In the genomic region with DNA sequence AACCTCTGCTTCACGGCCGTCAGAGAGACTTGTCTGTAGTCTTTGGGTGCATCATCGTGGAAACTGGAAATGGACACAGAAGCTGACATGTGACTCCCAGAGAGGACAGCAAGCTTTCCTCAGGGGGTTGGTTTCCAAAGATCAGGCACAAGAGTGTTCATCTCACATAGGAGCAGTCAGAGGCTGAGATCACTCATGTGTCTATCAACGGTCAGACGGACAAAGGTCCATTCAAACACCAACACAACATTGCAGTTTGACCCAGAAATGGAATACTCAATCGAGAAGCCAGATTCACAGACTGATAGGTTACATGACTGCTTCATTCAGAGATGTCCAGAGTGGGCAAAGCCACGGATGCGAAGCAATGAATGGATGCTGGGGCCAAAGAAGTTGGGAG, we compare ENCODE assay signal across 21 mouse cellular contexts. TPM values are rescaled to one million over a fixed set of nuclear protein-coding genes. Genes with fewer than 3 reads are reported as not detected.
DNase-seq lines count a peak whose midpoint lies in the region; ATAC-seq and TF ChIP-seq lines count a peak whose summit lies in the region.
"Had no signal": no experiment of that assay in that cellular context is flagged by ENCODE, and none has a peak within 500 bp of the region (broad histone marks: within the 10 kb centered on the region; RNA-seq: fewer than 3 reads in every experiment).

No protein-coding gene starts in this region.

- H3K9ac ChIP-seq in liver, adult 2 months (ENCODE audit: low read depth, low read length) = peak overlapping the region; percentile 84
- H3K9ac ChIP-seq in liver, embryonic 13.5 days = peak overlapping the region; percentile 67
- H3K9ac ChIP-seq in liver, postnatal 0 days (replicated peaks) = no peak overlapping the region; the same call in 1 of the 2 replicates
- H3K9ac ChIP-seq: embryonic facial prominence, embryonic 15.5 days; hindbrain, embryonic 14.5 days had no signal

- no peak for DNase-seq in heart, embryonic 10.5 days (ENCODE audit: low spot score)
- no peak for DNase-seq in heart, adult 18-20 months
- DNase-seq in liver, adult 2 months (ENCODE audit: extremely low read depth, low read depth, low spot score) = peak; percentile 95
- no peak for DNase-seq in liver
- no peak for DNase-seq in liver, embryonic 13.5 days
- no peak for DNase-seq in liver, postnatal 0 days
- no peak for DNase-seq in yolk sac, embryonic 10.5 days (ENCODE audit: low spot score)
- DNase-seq in thymus, postnatal 14 days = no peak
- DNase-seq: adrenal gland, adult 8-10 months; adrenal gland, postnatal 36 days; cerebellum, adult 18-20 months; cerebellum, adult 9-11 months; cerebellum, postnatal 36 days; gastrocnemius, postnatal 10 days; heart, adult 2 months; heart, postnatal 10 days; heart, postnatal 4 days had no signal

- 90% methylated on average over 8 of the region's 8 CpGs for WGBS in heart, embryonic 10.5 days
- WGBS in liver, adult 2 months = 31% methylated on average over 8 of the region's 8 CpGs
- 83% methylated on average over 8 of the region's 8 CpGs for WGBS in liver, embryonic 13.5 days (ENCODE audit: insufficient replicate concordance)
- 84% methylated on average over 8 of the region's 8 CpGs for WGBS in liver, postnatal 0 days (ENCODE audit: insufficient replicate concordance)

- no peak for TF ChIP-seq CTCF in liver, adult 2 months (IDR thresholded peaks at IDR 0.05; ENCODE audit: low read depth, low read length)
- TF ChIP-seq CTCF in liver, postnatal 0 days (IDR thresholded peaks at IDR 0.05; ENCODE audit: low read depth) = no peak

- 0 out of 2 replicates have a peak overlapping the region, but pooled peaks have one; percentile 44 for H3K27ac ChIP-seq in heart, embryonic 10.5 days
- peak overlapping the region; percentile 96 for H3K27ac ChIP-seq in liver, adult 2 months (replicated peaks; ENCODE audit: insufficient read depth, low read depth, low read length)
- peak overlapping the region; percentile 97 for H3K27ac ChIP-seq in liver, embryonic 13.5 days
- H3K27ac ChIP-seq in liver, postnatal 0 days (ENCODE audit: low read depth) = peak overlapping the region; percentile 84
- H3K27ac ChIP-seq: embryonic facial prominence, embryonic 15.5 days; forebrain, embryonic 12.5 days; heart, adult 2 months; hindbrain, embryonic 14.5 days had no signal

- no peak overlapping the region for H3K4me3 ChIP-seq in heart, embryonic 10.5 days
- H3K4me3 ChIP-seq in liver, adult 2 months (ENCODE audit: insufficient read depth, low read depth, low read length) = peak overlapping the region; percentile 60
- 0 out of 2 replicates have a peak overlapping the region, but pooled peaks have one; percentile 23 for H3K4me3 ChIP-seq in liver, embryonic 13.5 days (replicated peaks)
- H3K4me3 ChIP-seq in liver, postnatal 0 days (ENCODE audit: low read depth, low read length) = no peak overlapping the region
- H3K4me3 ChIP-seq: embryonic facial prominence, embryonic 15.5 days; forebrain, embryonic 12.5 days; heart, adult 2 months had no signal

- H3K79me2 ChIP-seq in liver, adult 2 months (ENCODE audit: control insufficient read depth, insufficient read depth, low read length) = peaks cover 7% of the 10 kb centered on the region; the same call in 1 of the 2 replicates

- no peak for ATAC-seq in liver, embryonic 13.5 days (ENCODE audit: low read depth)
- peak; percentile 37 for ATAC-seq in liver, postnatal 0 days
- ATAC-seq: forebrain, embryonic 16.5 days had no signal

- 0 out of 2 replicates have a peak, but pooled peaks have one; percentile 40 for TF ChIP-seq POLR2A in liver, adult 2 months (IDR thresholded peaks at IDR 0.05; ENCODE audit: extremely low read depth, insufficient read depth, low read length)

- H3K4me1 ChIP-seq in heart, embryonic 10.5 days = 0 out of 2 replicates have a peak, but pooled peaks cover 3% of the 10 kb centered on the region
- peaks cover 37% of the 10 kb centered on the region for H3K4me1 ChIP-seq in liver, adult 2 months (ENCODE audit: control insufficient read depth, insufficient read depth, low read length)
- H3K4me1 ChIP-seq in liver, embryonic 13.5 days (replicated peaks) = peaks cover 54% of the 10 kb centered on the region
- peaks cover 21% of the 10 kb centered on the region for H3K4me1 ChIP-seq in liver, postnatal 0 days (ENCODE audit: insufficient read depth)
- H3K4me1 ChIP-seq: embryonic facial prominence, embryonic 15.5 days; forebrain, embryonic 12.5 days had no signal

- no peaks in the 10 kb centered on the region for H3K9me3 ChIP-seq in heart, embryonic 10.5 days
- no peaks in the 10 kb centered on the region for H3K9me3 ChIP-seq in liver, embryonic 13.5 days (replicated peaks)
- H3K9me3 ChIP-seq in liver, postnatal 0 days (ENCODE audit: low read length) = no peaks in the 10 kb centered on the region
- H3K9me3 ChIP-seq: embryonic facial prominence, embryonic 15.5 days; forebrain, embryonic 12.5 days had no signal

- TF ChIP-seq EP300 in liver, postnatal 0 days (IDR thresholded peaks at IDR 0.05; ENCODE audit: low read depth) = no peak

- H3K4me2 ChIP-seq in liver, embryonic 13.5 days = peak overlapping the region; percentile 58
- peak overlapping the region; percentile 33 for H3K4me2 ChIP-seq in liver, postnatal 0 days (ENCODE audit: low read depth, low read length)
- H3K4me2 ChIP-seq: embryonic facial prominence, embryonic 15.5 days; forebrain, embryonic 12.5 days; hindbrain, embryonic 14.5 days had no signal

- peaks cover 92% of the 10 kb centered on the region for H3K36me3 ChIP-seq in heart, embryonic 10.5 days
- H3K36me3 ChIP-seq in liver, adult 2 months (ENCODE audit: control insufficient read depth, insufficient read depth, low read length) = no peaks in the 10 kb centered on the region; the same call in 1 of the 2 replicates
- H3K36me3 ChIP-seq in liver, embryonic 13.5 days = peaks cover 98% of the 10 kb centered on the region
- H3K36me3 ChIP-seq in liver, postnatal 0 days (replicated peaks; ENCODE audit: insufficient read depth, low read length) = peaks cover 87% of the 10 kb centered on the region

- no peaks in the 10 kb centered on the region for H3K27me3 ChIP-seq in heart, embryonic 10.5 days (ENCODE audit: insufficient read depth, poor library complexity, severe bottlenecking)
- H3K27me3 ChIP-seq in liver, adult 2 months (ENCODE audit: control insufficient read depth, insufficient read depth, low read length) = no peaks in the 10 kb centered on the region
- no peaks in the 10 kb centered on the region for H3K27me3 ChIP-seq in liver, embryonic 13.5 days
- no peaks in the 10 kb centered on the region for H3K27me3 ChIP-seq in liver, postnatal 0 days (ENCODE audit: insufficient read depth, low read length)
- H3K27me3 ChIP-seq: embryonic facial prominence, embryonic 15.5 days; forebrain, embryonic 12.5 days had no signal

RNA-seq across cellular contexts. Expression of a gene that starts 6.1 kb away (rescaled TPM):
- polyA plus RNA-seq in heart, embryonic 10.5 days (2016; fragmentation: Nextera tagmentation; extraction: Ambion mirVana) = 9.9 and 10.0 TPM in 2 replicates
- 1 to 10 TPM; 1.9 to 3.0 TPM for total RNA-seq in heart, adult 18-20 months (2021)
- total RNA-seq in liver, adult 2 months (2014; rRNA removed) = 44.1 and 53.2 TPM in 2 replicates
- 61.4 and 78.0 TPM in 2 replicates for polyA plus RNA-seq in liver, adult 2 months (2012; rRNA removed)
- 10.8 and 11.6 TPM in 2 replicates for polyA plus RNA-seq in liver, embryonic 13.5 days (2015; fragmentation: Nextera tagmentation; extraction: Ambion mirVana)
- 6.7 and 7.4 TPM in 2 replicates for polyA plus RNA-seq in liver, postnatal 0 days (2015; fragmentation: Nextera tagmentation; extraction: Ambion mirVana)

RNA-seq across cellular contexts. Expression of a gene that starts 17.4 kb away (rescaled TPM):
- polyA plus RNA-seq in heart, embryonic 10.5 days (2016; fragmentation: Nextera tagmentation; extraction: Ambion mirVana) = 1.9 and 3.6 TPM in 2 replicates
- total RNA-seq in heart, adult 18-20 months (2021) = under 1 TPM; 0.67 to 0.72 TPM
- 2.3 and 2.8 TPM in 2 replicates for total RNA-seq in liver, adult 2 months (2014; rRNA removed)
- 7.4 and 7.8 TPM in 2 replicates for polyA plus RNA-seq in liver, adult 2 months (2012; rRNA removed)
- 1.00 and 1.4 TPM in 2 replicates for polyA plus RNA-seq in liver, embryonic 13.5 days (2015; fragmentation: Nextera tagmentation; extraction: Ambion mirVana)
- polyA plus RNA-seq in liver, postnatal 0 days (2015; fragmentation: Nextera tagmentation; extraction: Ambion mirVana) = 0.37 and 0.45 TPM in 2 replicates

RNA-seq across cellular contexts. Expression of a gene that starts 21.4 kb away (rescaled TPM):
- polyA plus RNA-seq in heart, embryonic 10.5 days (2016; fragmentation: Nextera tagmentation; extraction: Ambion mirVana) = 5.3 TPM in 2 replicates
- 10 to 100 TPM; 12.3 to 14.4 TPM for total RNA-seq in heart, adult 18-20 months (2021)
- total RNA-seq in liver, adult 2 months (2014; rRNA removed) = 13.3 and 22.2 TPM in 2 replicates
- polyA plus RNA-seq in liver, adult 2 months (2012; rRNA removed) = 23.6 and 31.5 TPM in 2 replicates
- 6.9 and 7.5 TPM in 2 replicates for polyA plus RNA-seq in liver, embryonic 13.5 days (2015; fragmentation: Nextera tagmentation; extraction: Ambion mirVana)
- 2.0 and 4.2 TPM in 2 replicates for polyA plus RNA-seq in liver, postnatal 0 days (2015; fragmentation: Nextera tagmentation; extraction: Ambion mirVana)

RNA-seq across cellular contexts. Expression of a gene that starts 24.6 kb away (rescaled TPM):
- polyA plus RNA-seq in heart, embryonic 10.5 days (2016; fragmentation: Nextera tagmentation; extraction: Ambion mirVana) = 67.9 and 78.9 TPM in 2 replicates
- total RNA-seq in heart, adult 18-20 months (2021) = under 1 TPM; 0.62 to 0.65 TPM
- 3.0 and 3.5 TPM in 2 replicates for total RNA-seq in liver, adult 2 months (2014; rRNA removed)
- 5.5 and 6.5 TPM in 2 replicates for polyA plus RNA-seq in liver, adult 2 months (2012; rRNA removed)
- polyA plus RNA-seq in liver, embryonic 13.5 days (2015; fragmentation: Nextera tagmentation; extraction: Ambion mirVana) = 69.1 and 89.8 TPM in 2 replicates
- polyA plus RNA-seq in liver, postnatal 0 days (2015; fragmentation: Nextera tagmentation; extraction: Ambion mirVana) = 26.2 and 29.6 TPM in 2 replicates

RNA-seq across cellular contexts. Expression of a gene that starts 57.2 kb away (rescaled TPM):
- polyA plus RNA-seq in heart, embryonic 10.5 days (2016; fragmentation: Nextera tagmentation; extraction: Ambion mirVana) = 538 and 598 TPM in 2 replicates
- total RNA-seq in heart, adult 18-20 months (2021) = 100 to 1,000 TPM; 241 to 255 TPM
- total RNA-seq in liver, adult 2 months (2014; rRNA removed) = 40.0 and 68.4 TPM in 2 replicates
- 625 and 644 TPM in 2 replicates for polyA plus RNA-seq in liver, adult 2 months (2012; rRNA removed)
- polyA plus RNA-seq in liver, embryonic 13.5 days (2015; fragmentation: Nextera tagmentation; extraction: Ambion mirVana) = 348 and 367 TPM in 2 replicates
- polyA plus RNA-seq in liver, postnatal 0 days (2015; fragmentation: Nextera tagmentation; extraction: Ambion mirVana) = 422 and 445 TPM in 2 replicates

Comparison
In these comparisons a context has a peak if more than half of its experiments do, and no peak if none do; other contexts are left out.
1. H3K4me3 ChIP-seq: peak in liver, adult 2 months (single experiment) and liver, embryonic 13.5 days (single experiment); none in heart, embryonic 10.5 days (single experiment) and liver, postnatal 0 days (single experiment).
2. H3K27ac ChIP-seq: peak in every context shown above with its lines; median percentile 97 in liver, embryonic 13.5 days; 96 in liver, adult 2 months; 84 in liver, postnatal 0 days; 44 in heart, embryonic 10.5 days.